Mouse (Mus musculus) gastrocnemius, postnatal 14 days (tissue): ENCODE measurements at regions not wholly inside any gene's neighbourhood (a gene's known extent, or its start where the extent isn't known, plus 50 kb on each side); places are given as distances from the start of the nearest gene placed in this dataset.

Source experiments
- DNase-seq: peaks from one replicate; pipeline ENCODE4 v3.0.0; 2021; ENCODE audit warnings: mixed read lengths
- intact Hi-C: fragments of 180-260 bp; cut with DNase I; formaldehyde crosslinking; loops from one replicate; pipeline ENCODE4 v1.15.1; 2025; ENCODE audit warnings: low total_unique reads

GRCm38 (mm10) chr5:50820674-50821073 lies 746.9 kb downstream of the Ppargc1a start:
- intact Hi-C loops, result no loop called here
- no peak for DNase-seq

- intact Hi-C loops, result no loop called here
These were observed 747.6 kb downstream of the Ppargc1a start for GRCm38 (mm10) chr5:50819959-50820358.

GRCm38 (mm10) chr5:50795310-50795709 lies 736.5 kb upstream of the Adgra3 start:
- no peak for DNase-seq
- intact Hi-C loops, result no loop called here

More at GRCm38 (mm10) chr5:50819959-50820358, 747.6 kb downstream of the Ppargc1a start:
- DNase-seq, result no peak

GRCm38 (mm10) chr5:50794453-50795169 lies 735.8 kb upstream of the Adgra3 start:
- DNase-seq, result no peak
- intact Hi-C loops, result no loop called here

GRCm38 (mm10) chr5:50793558-50793957 lies 734.8 kb upstream of the Adgra3 start:
- intact Hi-C loops, result no loop called here
- no peak for DNase-seq

- intact Hi-C loops, result no loop called here
- no peak for DNase-seq
These were observed 726.5 kb upstream of the Adgra3 start for GRCm38 (mm10) chr5:50785273-50785672.

- DNase-seq, result no peak
- intact Hi-C loops, result no loop called here
These were observed 720.3 kb upstream of the Adgra3 start for GRCm38 (mm10) chr5:50779138-50779537.

GRCm38 (mm10) chr5:50778221-50778620 lies 719.4 kb upstream of the Adgra3 start:
- intact Hi-C loops, result no loop called here
- DNase-seq, result no peak

- intact Hi-C loops, result no loop called here
- DNase-seq, result no peak
These were observed 703.5 kb upstream of the Adgra3 start for GRCm38 (mm10) chr5:50762261-50762660.

GRCm38 (mm10) chr5:50760386-50760785 lies 701.6 kb upstream of the Adgra3 start:
- intact Hi-C loops, result no loop called here
- no peak for DNase-seq

- intact Hi-C loops, result no loop called here
- peak; percentile 9 for DNase-seq
These were observed 694.0 kb upstream of the Adgra3 start for GRCm38 (mm10) chr5:50752766-50753165.

GRCm38 (mm10) chr5:50751358-50751757 lies 692.6 kb upstream of the Adgra3 start:
- no peak for DNase-seq
- intact Hi-C loops, result no loop called here

- DNase-seq, result no peak
- intact Hi-C loops, result no loop called here
These were observed 684.2 kb upstream of the Adgra3 start for GRCm38 (mm10) chr5:50743030-50743429.

GRCm38 (mm10) chr5:50733711-50734110 lies 674.9 kb upstream of the Adgra3 start:
- no peak for DNase-seq
- intact Hi-C loops, result no loop called here

- DNase-seq, result no peak
- intact Hi-C loops, result no loop called here
These were observed 669.7 kb upstream of the Adgra3 start for GRCm38 (mm10) chr5:50728337-50729003.

GRCm38 (mm10) chr5:50706945-50707663 lies 648.3 kb upstream of the Adgra3 start:
- DNase-seq, result no peak
- intact Hi-C loops, result no loop called here

GRCm38 (mm10) chr5:50698084-50698483 lies 639.3 kb upstream of the Adgra3 start:
- intact Hi-C loops, result no loop called here

GRCm38 (mm10) chr5:50697588-50697987 lies 638.8 kb upstream of the Adgra3 start:
- intact Hi-C loops, result no loop called here
- no peak for DNase-seq

More at GRCm38 (mm10) chr5:50698084-50698483, 639.3 kb upstream of the Adgra3 start:
- DNase-seq, result no peak

- DNase-seq, result no peak
- intact Hi-C loops, result no loop called here
These were observed 629.6 kb upstream of the Adgra3 start for GRCm38 (mm10) chr5:50688362-50688761.

GRCm38 (mm10) chr5:50683966-50684365 lies 625.2 kb upstream of the Adgra3 start:
- intact Hi-C loops, result no loop called here
- no peak for DNase-seq

GRCm38 (mm10) chr5:50636539-50636938 lies 577.7 kb upstream of the Adgra3 start:
- intact Hi-C loops, result no loop called here

More at GRCm38 (mm10) chr5:50636539-50636938, 577.7 kb upstream of the Adgra3 start:
- DNase-seq, result no peak
